21 mouse cellular contexts compared by ENCODE assay signal in the genomic region with DNA sequence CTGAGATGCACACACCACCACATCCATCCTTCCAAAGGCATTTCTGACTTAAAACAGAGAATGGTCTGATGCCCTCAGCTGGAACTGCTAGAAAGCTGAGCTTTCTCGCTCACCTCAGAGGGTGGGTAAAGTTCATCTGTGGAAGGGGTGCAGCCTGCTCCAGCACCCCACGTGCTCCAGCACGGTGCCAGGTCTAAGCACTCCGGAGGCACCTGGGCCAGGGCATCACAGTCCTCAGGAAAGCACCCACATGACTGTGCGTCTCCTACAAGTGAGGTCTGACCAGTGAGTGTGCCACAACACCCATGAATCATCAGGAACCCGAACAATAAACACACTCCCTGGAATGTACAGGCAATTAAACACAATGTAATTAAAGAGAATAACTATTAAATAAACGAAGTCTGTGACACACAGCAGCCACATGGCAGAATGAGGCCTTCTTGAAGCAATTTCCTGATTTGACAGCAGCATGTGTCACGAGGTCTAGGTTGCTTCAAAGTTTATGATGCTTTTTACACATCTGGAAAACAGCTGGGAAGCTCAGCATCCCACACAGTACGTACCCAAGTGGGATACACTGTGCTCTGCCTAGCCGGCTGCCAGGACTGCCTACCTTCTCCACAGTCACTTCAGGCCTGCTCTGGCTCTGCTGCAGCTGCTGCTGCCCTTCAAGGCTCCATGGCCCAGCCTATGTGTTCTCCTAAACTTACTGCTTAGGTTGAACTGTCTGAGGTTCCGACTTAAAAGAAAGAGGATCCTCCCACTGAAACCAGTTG. TPM values are rescaled to one million over a fixed set of nuclear protein-coding genes. Genes with fewer than 3 reads are reported as not detected.
DNase-seq lines count a peak whose midpoint lies in the region; ATAC-seq and TF ChIP-seq lines count a peak whose summit lies in the region.
"Had no signal": no experiment of that assay in that cellular context is flagged by ENCODE, and none has a peak within 500 bp of the region (broad histone marks: within the 10 kb centered on the region; RNA-seq: fewer than 3 reads in every experiment).

No protein-coding gene starts in this region.

- 0 out of 2 replicates have a peak, but pooled peaks cover 2% of the 10 kb centered on the region for H3K4me1 ChIP-seq in intestine, embryonic 15.5 days (replicated peaks)
- H3K4me1 ChIP-seq in intestine, postnatal 0 days (replicated peaks; ENCODE audit: control insufficient read depth, insufficient read depth, low read length), result no peaks in the 10 kb centered on the region
- H3K4me1 ChIP-seq in kidney, embryonic 16.5 days (ENCODE audit: insufficient read depth, low read length), result no peaks in the 10 kb centered on the region
- peaks cover 13% of the 10 kb centered on the region for H3K4me1 ChIP-seq in limb, embryonic 13.5 days
- H3K4me1 ChIP-seq: forebrain, embryonic 12.5 days; heart, embryonic 12.5 days; hindbrain, embryonic 12.5 days had no signal

- H3K9ac ChIP-seq in intestine, embryonic 15.5 days, result no peak overlapping the region
- no peak overlapping the region for H3K9ac ChIP-seq in intestine, postnatal 0 days (ENCODE audit: low read depth, low read length)
- H3K9ac ChIP-seq in kidney, embryonic 16.5 days (replicated peaks; ENCODE audit: low read length), result no peak overlapping the region
- H3K9ac ChIP-seq in limb, embryonic 13.5 days, result peak overlapping the region; percentile 25
- H3K9ac ChIP-seq: forebrain, embryonic 12.5 days; heart, embryonic 12.5 days; hindbrain, embryonic 12.5 days; lung, embryonic 14.5 days had no signal

- H3K27ac ChIP-seq in intestine, embryonic 15.5 days, result no peak overlapping the region
- H3K27ac ChIP-seq in intestine, postnatal 0 days (ENCODE audit: low read depth, low read length), result no peak overlapping the region
- no peak overlapping the region for H3K27ac ChIP-seq in kidney, embryonic 16.5 days (ENCODE audit: low read length)
- H3K27ac ChIP-seq in limb, embryonic 13.5 days, result peak overlapping the region; percentile 67
- H3K27ac ChIP-seq: forebrain, embryonic 12.5 days; hindbrain, embryonic 12.5 days; kidney, postnatal 0 days had no signal

- H3K27me3 ChIP-seq in intestine, embryonic 15.5 days (replicated peaks), result no peaks in the 10 kb centered on the region
- no peaks in the 10 kb centered on the region for H3K27me3 ChIP-seq in intestine, postnatal 0 days (replicated peaks; ENCODE audit: control insufficient read depth, insufficient read depth, low read length)
- H3K27me3 ChIP-seq in C2C12 (ENCODE audit: control insufficient read depth, insufficient read depth, insufficient read length), result no peaks in the 10 kb centered on the region
- H3K27me3 ChIP-seq in kidney, embryonic 16.5 days (ENCODE audit: insufficient read depth, low read length), result no peaks in the 10 kb centered on the region
- no peaks in the 10 kb centered on the region for H3K27me3 ChIP-seq in limb, embryonic 13.5 days
- H3K27me3 ChIP-seq: forebrain, embryonic 12.5 days; heart, embryonic 12.5 days; hindbrain, embryonic 12.5 days had no signal

- ATAC-seq in intestine, embryonic 15.5 days, result peak; percentile 23; the same call in 1 of the 2 replicates
- no peak for ATAC-seq in intestine, postnatal 0 days
- ATAC-seq in kidney, embryonic 16.5 days (ENCODE audit: low FRiP score, low TSS enrichment), result peak; percentile 39; the same call in 1 of the 2 replicates
- peak; percentile 79 for ATAC-seq in limb, embryonic 13.5 days (ENCODE audit: low FRiP score, low read depth)
- no peak for ATAC-seq in inflammation-experienced regulatory T-cells, adult 6 months
- ATAC-seq: midbrain, embryonic 16.5 days had no signal

- no peak overlapping the region for H3K4me2 ChIP-seq in intestine, embryonic 15.5 days (replicated peaks)
- H3K4me2 ChIP-seq in intestine, postnatal 0 days (replicated peaks; ENCODE audit: low read depth), result no peak overlapping the region
- no peak overlapping the region for H3K4me2 ChIP-seq in kidney, embryonic 16.5 days (replicated peaks; ENCODE audit: low read depth, low read length)
- H3K4me2 ChIP-seq in limb, embryonic 13.5 days (replicated peaks), result peak overlapping the region; percentile 31
- H3K4me2 ChIP-seq: forebrain, embryonic 12.5 days; heart, embryonic 12.5 days; hindbrain, embryonic 12.5 days; liver, embryonic 11.5 days; lung, embryonic 14.5 days had no signal

- H3K79me3 ChIP-seq in C2C12 (ENCODE audit: low read depth), result no peaks in the 10 kb centered on the region

- no peak for DNase-seq in adrenal gland, adult 2 months
- no peak for DNase-seq in spleen, postnatal 10 days (ENCODE audit: low spot score in 2 of 2)
- DNase-seq: cerebellum, adult 2 months; heart, adult 11 months; heart, postnatal 14 days; lung, embryonic 14.5 days; lung, postnatal 36 days; retina, postnatal 1 day; right cerebral cortex, postnatal 4 days had no signal

- no peak for TF ChIP-seq CTCF in intestine, postnatal 0 days (IDR thresholded peaks at IDR 0.05; ENCODE audit: low read depth)
- TF ChIP-seq CTCF in C2C12 (IDR thresholded peaks at IDR 0.05; ENCODE audit: control insufficient read depth, insufficient read depth, insufficient read length), result no peak

- H3K4me3 ChIP-seq in intestine, embryonic 15.5 days (replicated peaks), result no peak overlapping the region
- no peak overlapping the region for H3K4me3 ChIP-seq in intestine, postnatal 0 days (ENCODE audit: low read depth, low read length)
- no peak overlapping the region for H3K4me3 ChIP-seq in C2C12 (ENCODE audit: insufficient read depth, poor library complexity, severe bottlenecking)
- H3K4me3 ChIP-seq in kidney, embryonic 16.5 days (ENCODE audit: low read length), result no peak overlapping the region
- H3K4me3 ChIP-seq in limb, embryonic 13.5 days, result no peak overlapping the region
- H3K4me3 ChIP-seq: forebrain, embryonic 12.5 days; heart, embryonic 12.5 days; hindbrain, embryonic 12.5 days had no signal

- H3ac ChIP-seq in C2C12 (ENCODE audit: control insufficient read depth, insufficient read length, low read depth), result no peak overlapping the region

- H3K36me3 ChIP-seq in intestine, embryonic 15.5 days, result 0 out of 2 replicates have a peak, but pooled peaks cover 2% of the 10 kb centered on the region
- H3K36me3 ChIP-seq in intestine, postnatal 0 days (ENCODE audit: control insufficient read depth, insufficient read depth), result peaks cover 26% of the 10 kb centered on the region
- no peaks in the 10 kb centered on the region for H3K36me3 ChIP-seq in C2C12 (ENCODE audit: control insufficient read depth, insufficient read depth)
- H3K36me3 ChIP-seq in kidney, embryonic 16.5 days (ENCODE audit: insufficient read depth, low read length), result peaks cover 13% of the 10 kb centered on the region; the same call in 1 of the 2 replicates
- H3K36me3 ChIP-seq in limb, embryonic 13.5 days, result peaks cover 42% of the 10 kb centered on the region

- no peaks in the 10 kb centered on the region for H3K9me3 ChIP-seq in intestine, embryonic 15.5 days
- no peaks in the 10 kb centered on the region for H3K9me3 ChIP-seq in intestine, postnatal 0 days (ENCODE audit: control insufficient read depth)
- no peaks in the 10 kb centered on the region for H3K9me3 ChIP-seq in kidney, embryonic 16.5 days (ENCODE audit: low read length)
- H3K9me3 ChIP-seq in limb, embryonic 13.5 days, result no peaks in the 10 kb centered on the region
- H3K9me3 ChIP-seq: forebrain, embryonic 12.5 days; heart, embryonic 12.5 days; hindbrain, embryonic 12.5 days had no signal

- 74% methylated on average over 11 of the region's 11 CpGs for WGBS in intestine, embryonic 15.5 days
- 70% methylated on average over 11 of the region's 11 CpGs for WGBS in intestine, postnatal 0 days
- 55% methylated on average over 11 of the region's 11 CpGs for WGBS in kidney, embryonic 16.5 days
- WGBS in limb, embryonic 13.5 days, result 35% methylated on average over 11 of the region's 11 CpGs

- no peaks in the 10 kb centered on the region for H3K79me2 ChIP-seq in C2C12 (ENCODE audit: control insufficient read depth, insufficient read depth)

TF ChIP-seq in C2C12, 6 proteins besides CTCF, POLR2A, EP300 and RAD21:
- TF ChIP-seq MYOG (IDR thresholded peaks at IDR 0.05; ENCODE audit: control insufficient read depth, extremely low read depth, insufficient read length), result no peak
- TF ChIP-seq FOSL1 (IDR thresholded peaks at IDR 0.05; ENCODE audit: insufficient read depth, low read length, poor library complexity, severe bottlenecking), result no peak
- TF ChIP-seq MYOD1 (IDR thresholded peaks at IDR 0.05; ENCODE audit: control insufficient read depth, insufficient read length, low read depth), result peak; percentile 85
- no peak for TF ChIP-seq CEBPB (IDR thresholded peaks at IDR 0.05; ENCODE audit: low read depth)
- no peak for TF ChIP-seq MAX (IDR thresholded peaks at IDR 0.05)
- no peak for TF ChIP-seq USF1 (IDR thresholded peaks at IDR 0.05; ENCODE audit: low read depth)

RNA-seq across cellular contexts. Expression of a gene that starts 26.4 kb away (rescaled TPM):
- polyA plus RNA-seq in intestine, embryonic 15.5 days (2015; fragmentation: Nextera tagmentation; extraction: Ambion mirVana), result 18.0 and 21.8 TPM in 2 replicates
- polyA plus RNA-seq in intestine, postnatal 0 days (2015; fragmentation: Nextera tagmentation; extraction: Ambion mirVana), result 6.3 and 7.6 TPM in 2 replicates
- polyA plus RNA-seq in C2C12 (2012; fragmentation: generic; extraction: Trizol), result 14.0 TPM
- 32.9 and 33.0 TPM in 2 replicates for polyA plus RNA-seq in kidney, embryonic 16.5 days (2015; fragmentation: Nextera tagmentation; extraction: Ambion mirVana)
- 22.2 and 23.6 TPM in 2 replicates for polyA plus RNA-seq in limb, embryonic 13.5 days (2015; fragmentation: Nextera tagmentation; extraction: Ambion mirVana)
- 1 to 10 TPM; 4.6 to 9.4 (median 8.5) TPM for polyA plus RNA-seq in inflammation-experienced regulatory T-cells, adult 6 months (2017; shearing (Covaris generic))
- total RNA-seq in adrenal gland, adult 2 months (2021), result 10 to 100 TPM; 26.9 to 35.8 TPM
- 25.7 and 26.9 TPM in 2 replicates for polyA plus RNA-seq in adrenal gland, adult 2 months (2012; rRNA removed)

Comparison
In these comparisons a context has a peak if more than half of its experiments do, and no peak if none do; other contexts are left out.
1. ATAC-seq: peak in intestine, embryonic 15.5 days (single experiment), kidney, embryonic 16.5 days (single experiment) and limb, embryonic 13.5 days (single experiment); none in intestine, postnatal 0 days (single experiment) and inflammation-experienced regulatory T-cells, adult 6 months (single experiment).